Mouse (Mus musculus): ENCODE data around the gene Nkg7. TPM values are rescaled to one million over a fixed set of nuclear protein-coding genes. Genes with fewer than 3 reads are reported as not detected.

Gene Nkg7
- polyA plus RNA-seq, 1 experiment from 2014 or later: not detected

GRCm38 (mm10) chr7:43441071-43441470 is 4.2 kb downstream of the Nkg7 start:
- H3K9me3 ChIP-seq (ENCODE audit: control insufficient read depth, low read length): no peaks in the 10 kb centered on the region
- H3K36me3 ChIP-seq (ENCODE audit: control insufficient read depth, insufficient read depth, low read length): no peaks in the 10 kb centered on the region
- H3K27ac ChIP-seq (ENCODE audit: low read depth, low read length): no peak overlapping the region
- whole genome bisulfite sequencing: 86% methylated on average over 3 of the region's 3 CpGs
- H3K4me1 ChIP-seq (ENCODE audit: control insufficient read depth, insufficient read depth, low read length): peaks cover 13% of the 10 kb centered on the region; the same call in 1 of the 2 replicates
- H3K4me3 ChIP-seq (ENCODE audit: low read length): no peak overlapping the region
- no peak overlapping the region for H3K9ac ChIP-seq (ENCODE audit: low read depth, low read length)
- H3K27me3 ChIP-seq (ENCODE audit: control insufficient read depth, insufficient read depth, low read length): no peaks in the 10 kb centered on the region
- no peak for ATAC-seq (ENCODE audit: low FRiP score, low TSS enrichment)
- H3K4me2 ChIP-seq (replicated peaks; ENCODE audit: low read depth, low read length): no peak overlapping the region

DNA sequence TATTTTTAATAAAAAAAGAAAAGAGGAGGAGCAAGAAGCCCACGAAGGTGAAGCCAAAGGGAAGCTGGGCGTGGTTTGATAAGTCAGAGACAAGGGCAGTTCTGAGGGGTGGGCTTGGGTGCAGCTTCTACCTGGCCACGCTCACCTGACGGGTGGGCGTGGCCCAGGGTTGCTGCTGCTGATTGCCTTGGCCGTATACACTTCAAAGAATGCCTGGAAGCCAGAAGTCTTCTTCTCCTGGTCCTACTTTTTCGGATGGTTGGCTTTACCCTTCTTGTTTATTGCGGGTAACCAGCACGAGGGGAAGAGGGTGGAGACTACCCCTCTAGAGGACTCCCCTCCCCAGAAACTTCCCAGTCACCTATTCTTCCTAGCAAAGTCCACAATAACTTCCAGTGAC is 5.8 kb downstream of the Nkg7 start:
- Histone ChIP-seq H3K27ac (ENCODE audit: low read depth, low read length) (peak overlapping the region; percentile 98), H3K27me3 (ENCODE audit: control insufficient read depth, insufficient read depth, low read length) (no peaks in the 10 kb centered on the region), H3K4me3 (ENCODE audit: low read length) (peak overlapping the region; percentile 47), H3K9ac (ENCODE audit: low read depth, low read length) (peak overlapping the region; percentile 67), H3K4me2 (replicated peaks; ENCODE audit: low read depth, low read length) (peak overlapping the region; percentile 77), H3K36me3 (ENCODE audit: control insufficient read depth, insufficient read depth, low read length) (no peaks in the 10 kb centered on the region), H3K9me3 (ENCODE audit: control insufficient read depth, low read length) (no peaks in the 10 kb centered on the region), H3K4me1 (ENCODE audit: control insufficient read depth, insufficient read depth, low read length) (peaks cover 13% of the 10 kb centered on the region; the same call in 1 of the 2 replicates)
- 0 out of 2 replicates have a peak, but pooled peaks have one; percentile 2 for ATAC-seq (ENCODE audit: low FRiP score, low TSS enrichment)
- WGBS: 7% methylated on average over 9 of the region's 9 CpGs

GRCm38 (mm10) chr7:43443126-43443916 is 6.4 kb downstream of the Nkg7 start:
- peak overlapping the region; percentile 67 for H3K9ac ChIP-seq (ENCODE audit: low read depth, low read length)
- H3K4me1 ChIP-seq (ENCODE audit: control insufficient read depth, insufficient read depth, low read length): peaks cover 13% of the 10 kb centered on the region; the same call in 1 of the 2 replicates
- H3K36me3 ChIP-seq (ENCODE audit: control insufficient read depth, insufficient read depth, low read length): no peaks in the 10 kb centered on the region
- no peaks in the 10 kb centered on the region for H3K27me3 ChIP-seq (ENCODE audit: control insufficient read depth, insufficient read depth, low read length)
- H3K9me3 ChIP-seq (ENCODE audit: control insufficient read depth, low read length): no peaks in the 10 kb centered on the region
- H3K4me3 ChIP-seq (ENCODE audit: low read length): peak overlapping the region; percentile 47
- H3K27ac ChIP-seq (ENCODE audit: low read depth, low read length): peak overlapping the region; percentile 98
- under 1% methylated on average over 36 of the region's 36 CpGs for WGBS
- ATAC-seq (ENCODE audit: low FRiP score, low TSS enrichment): peak; percentile 90
- H3K4me2 ChIP-seq (replicated peaks; ENCODE audit: low read depth, low read length): peak overlapping the region; percentile 77

- under 1% methylated on average over 27 of the region's 27 CpGs for WGBS
Measured at GRCm38 (mm10) chr7:43443917-43444293, 7.0 kb downstream of the Nkg7 start, which contains the start of the genes Etfb and Gm45233. Gene Etfb, plus strand, starts transcription at chr7:43444083. Gene Gm45233, plus strand, starts transcription at chr7:43444128.

DNA sequence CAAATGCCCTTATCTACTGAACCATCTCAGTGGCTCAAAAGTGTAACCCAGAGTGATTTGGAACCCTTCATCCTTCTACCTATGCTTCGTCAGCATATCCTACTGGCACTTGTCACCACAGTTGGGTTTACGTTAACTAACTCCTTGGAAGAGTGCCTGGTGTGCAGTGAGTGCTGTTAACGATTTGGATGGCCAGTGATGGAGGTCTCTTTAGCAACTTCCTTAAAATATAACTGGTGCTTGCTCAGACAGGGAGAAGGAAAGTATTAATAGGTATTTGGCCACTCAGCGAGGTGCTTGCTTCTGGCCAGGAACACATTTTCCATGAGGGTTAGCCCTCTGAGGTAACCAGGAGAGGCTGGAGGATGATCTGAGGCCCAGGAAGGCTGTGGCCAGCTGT is 10.9 kb downstream of the Nkg7 start:
- peaks cover 9% of the 10 kb centered on the region; the same call in 1 of the 2 replicates for H3K4me1 ChIP-seq (ENCODE audit: control insufficient read depth, insufficient read depth, low read length)
- no peaks in the 10 kb centered on the region for H3K9me3 ChIP-seq (ENCODE audit: control insufficient read depth, low read length)
- no peak overlapping the region for H3K4me2 ChIP-seq (replicated peaks; ENCODE audit: low read depth, low read length)
- no peak overlapping the region for H3K4me3 ChIP-seq (ENCODE audit: low read length)
- H3K27me3 ChIP-seq (ENCODE audit: control insufficient read depth, insufficient read depth, low read length): no peaks in the 10 kb centered on the region
- WGBS: 90% methylated on average over 4 of the region's 4 CpGs
- ATAC-seq (ENCODE audit: low FRiP score, low TSS enrichment): no peak
- peaks cover 9% of the 10 kb centered on the region; the same call in 1 of the 2 replicates for H3K36me3 ChIP-seq (ENCODE audit: control insufficient read depth, insufficient read depth, low read length)
- no peak overlapping the region for H3K27ac ChIP-seq (ENCODE audit: low read depth, low read length)
- H3K9ac ChIP-seq (ENCODE audit: low read depth, low read length): no peak overlapping the region

More at GRCm38 (mm10) chr7:43443917-43444293, 7.0 kb downstream of the Nkg7 start, which contains the start of the genes Etfb and Gm45233:
- H3K9me3 ChIP-seq (ENCODE audit: control insufficient read depth, low read length): no peaks in the 10 kb centered on the region
- ATAC-seq (ENCODE audit: low FRiP score, low TSS enrichment): peak; percentile 97
- H3K36me3 ChIP-seq (ENCODE audit: control insufficient read depth, insufficient read depth, low read length): no peaks in the 10 kb centered on the region
- H3K4me1 ChIP-seq (ENCODE audit: control insufficient read depth, insufficient read depth, low read length): peaks cover 13% of the 10 kb centered on the region; the same call in 1 of the 2 replicates
- H3K27me3 ChIP-seq (ENCODE audit: control insufficient read depth, insufficient read depth, low read length): no peaks in the 10 kb centered on the region
- peak within 1 kb of the TSS; percentile 67 for H3K9ac ChIP-seq (ENCODE audit: low read depth, low read length)
- H3K27ac ChIP-seq (ENCODE audit: low read depth, low read length): peak within 1 kb of the TSS; percentile 98
- peak within 1 kb of the TSS; percentile 47 for H3K4me3 ChIP-seq (ENCODE audit: low read length)
- peak within 1 kb of the TSS; percentile 77 for H3K4me2 ChIP-seq (replicated peaks; ENCODE audit: low read depth, low read length)

- 82% methylated on average over 2 of the region's 3 CpGs for WGBS
- no peak overlapping the region for H3K9ac ChIP-seq (ENCODE audit: low read depth, low read length)
- H3K36me3 ChIP-seq (ENCODE audit: control insufficient read depth, insufficient read depth, low read length): peaks cover 13% of the 10 kb centered on the region
- H3K4me2 ChIP-seq (replicated peaks; ENCODE audit: low read depth, low read length): no peak overlapping the region
- ATAC-seq (ENCODE audit: low FRiP score, low TSS enrichment): no peak
- no peaks in the 10 kb centered on the region for H3K9me3 ChIP-seq (ENCODE audit: control insufficient read depth, low read length)
- peaks cover 8% of the 10 kb centered on the region; the same call in 1 of the 2 replicates for H3K4me1 ChIP-seq (ENCODE audit: control insufficient read depth, insufficient read depth, low read length)
- no peaks in the 10 kb centered on the region for H3K27me3 ChIP-seq (ENCODE audit: control insufficient read depth, insufficient read depth, low read length)
- no peak overlapping the region for H3K27ac ChIP-seq (ENCODE audit: low read depth, low read length)
- no peak overlapping the region for H3K4me3 ChIP-seq (ENCODE audit: low read length)
Measured at GRCm38 (mm10) chr7:43448246-43448645, 11.4 kb downstream of the Nkg7 start.

GRCm38 (mm10) chr7:43449811-43450210 is 12.9 kb downstream of the Nkg7 start:
- no peak overlapping the region for H3K9ac ChIP-seq (ENCODE audit: low read depth, low read length)
- H3K27ac ChIP-seq (ENCODE audit: low read depth, low read length): no peak overlapping the region
- no peak overlapping the region for H3K4me3 ChIP-seq (ENCODE audit: low read length)
- H3K27me3 ChIP-seq (ENCODE audit: control insufficient read depth, insufficient read depth, low read length): no peaks in the 10 kb centered on the region
- peaks cover 27% of the 10 kb centered on the region for H3K36me3 ChIP-seq (ENCODE audit: control insufficient read depth, insufficient read depth, low read length)
- H3K4me1 ChIP-seq (ENCODE audit: control insufficient read depth, insufficient read depth, low read length): peaks cover 4% of the 10 kb centered on the region; the same call in 1 of the 2 replicates
- no peak for ATAC-seq (ENCODE audit: low FRiP score, low TSS enrichment)
- H3K4me2 ChIP-seq (replicated peaks; ENCODE audit: low read depth, low read length): no peak overlapping the region
- H3K9me3 ChIP-seq (ENCODE audit: control insufficient read depth, low read length): no peaks in the 10 kb centered on the region
- WGBS: 96% methylated on average over 2 of the region's 2 CpGs

DNA sequence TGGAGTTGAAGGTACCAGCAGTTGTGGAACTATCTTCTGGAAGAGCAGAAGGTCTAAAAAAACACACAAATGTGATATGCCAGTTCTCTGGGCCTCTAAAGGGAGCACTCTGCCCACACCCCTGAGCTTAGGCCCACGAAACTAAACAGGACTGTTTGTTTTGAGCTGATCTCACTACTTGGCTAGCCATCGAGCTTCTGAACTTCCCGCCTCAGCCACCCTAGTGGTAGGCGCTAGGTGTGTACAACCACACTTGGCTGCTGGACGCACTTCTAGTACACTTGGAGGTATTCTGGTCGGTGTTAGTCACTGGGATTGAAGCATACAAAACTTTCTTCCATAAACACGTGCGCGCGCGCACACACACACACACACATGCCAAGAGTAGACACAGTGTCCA is 14.9 kb downstream of the Nkg7 start:
- Histone ChIP-seq H3K4me2 (replicated peaks; ENCODE audit: low read depth, low read length) (no peak overlapping the region), H3K9me3 (ENCODE audit: control insufficient read depth, low read length) (no peaks in the 10 kb centered on the region), H3K27ac (ENCODE audit: low read depth, low read length) (no peak overlapping the region), H3K4me3 (ENCODE audit: low read length) (no peak overlapping the region), H3K36me3 (ENCODE audit: control insufficient read depth, insufficient read depth, low read length) (peaks cover 40% of the 10 kb centered on the region), H3K4me1 (ENCODE audit: control insufficient read depth, insufficient read depth, low read length) (no peaks in the 10 kb centered on the region), H3K27me3 (ENCODE audit: control insufficient read depth, insufficient read depth, low read length) (no peaks in the 10 kb centered on the region), H3K9ac (ENCODE audit: low read depth, low read length) (no peak overlapping the region)
- WGBS: 95% methylated on average over 11 of the region's 11 CpGs
- no peak for ATAC-seq (ENCODE audit: low FRiP score, low TSS enrichment)

DNA sequence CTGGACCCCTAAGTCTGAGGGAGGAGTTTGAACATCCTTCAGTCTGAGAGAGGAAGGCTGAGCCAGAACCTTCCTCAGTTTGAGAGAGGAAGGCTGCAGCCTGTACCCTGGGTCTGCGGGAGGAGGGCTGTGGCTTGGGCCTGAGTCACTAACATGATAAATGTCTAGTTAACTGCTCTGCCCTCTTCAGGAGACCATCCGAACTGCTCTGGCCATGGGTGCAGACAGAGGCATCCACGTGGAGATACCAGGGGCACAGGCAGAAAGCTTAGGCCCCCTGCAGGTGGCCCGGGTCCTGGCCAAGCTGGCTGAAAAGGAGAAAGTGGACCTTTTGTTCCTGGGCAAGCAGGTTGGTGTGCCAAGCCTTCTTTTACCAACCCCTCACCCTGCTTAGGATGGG is 15.7 kb downstream of the Nkg7 start:
- H3K4me2 ChIP-seq (replicated peaks; ENCODE audit: low read depth, low read length): no peak overlapping the region
- H3K36me3 ChIP-seq (ENCODE audit: control insufficient read depth, insufficient read depth, low read length): peaks cover 48% of the 10 kb centered on the region
- no peak for ATAC-seq (ENCODE audit: low FRiP score, low TSS enrichment)
- no peaks in the 10 kb centered on the region for H3K4me1 ChIP-seq (ENCODE audit: control insufficient read depth, insufficient read depth, low read length)
- no peak overlapping the region for H3K4me3 ChIP-seq (ENCODE audit: low read length)
- no peaks in the 10 kb centered on the region for H3K27me3 ChIP-seq (ENCODE audit: control insufficient read depth, insufficient read depth, low read length)
- no peak overlapping the region for H3K9ac ChIP-seq (ENCODE audit: low read depth, low read length)
- WGBS: 48% methylated on average over 4 of the region's 4 CpGs
- H3K27ac ChIP-seq (ENCODE audit: low read depth, low read length): no peak overlapping the region
- no peaks in the 10 kb centered on the region for H3K9me3 ChIP-seq (ENCODE audit: control insufficient read depth, low read length)
